In genomic region chr19:4497263-4497973, GRCm38 (mm10) we compare ENCODE assay signal across 8 mouse cellular contexts. TPM values are rescaled to one million over a fixed set of nuclear protein-coding genes. Genes with fewer than 3 reads are reported as not detected.
DNase-seq lines count a peak whose midpoint lies in the region; ATAC-seq and TF ChIP-seq lines count a peak whose summit lies in the region.

No protein-coding gene starts in this region.

- no peaks in the 10 kb centered on the region for H3K9me3 ChIP-seq in forebrain, postnatal 0 days (ENCODE audit: low read length)
- H3K9me3 ChIP-seq in hindbrain, embryonic 13.5 days: no peaks in the 10 kb centered on the region

- H3K27me3 ChIP-seq in forebrain, postnatal 0 days (ENCODE audit: insufficient read depth, low read length): no peaks in the 10 kb centered on the region
- no peaks in the 10 kb centered on the region for H3K27me3 ChIP-seq in hindbrain, embryonic 13.5 days

- no peak overlapping the region for H3K27ac ChIP-seq in forebrain, postnatal 0 days (ENCODE audit: low read depth, low read length)
- no peak overlapping the region for H3K27ac ChIP-seq in hindbrain, embryonic 13.5 days

- no peak overlapping the region for H3K4me2 ChIP-seq in forebrain, postnatal 0 days (ENCODE audit: low read depth)
- H3K4me2 ChIP-seq in hindbrain, embryonic 13.5 days: no peak overlapping the region

- DNase-seq in R1 (ENCODE audit: low read depth, low spot score): peak; percentile 87
- peak; percentile 87 for DNase-seq in cerebellum, adult 9-10 months
- peak; percentile 89 for DNase-seq in forebrain, postnatal 0 days
- DNase-seq in layer of hippocampus, postnatal 25 days (ENCODE audit: extremely low spot score in 1 of 2, low spot score in 1 of 2): peak; percentile 73 to 85
- peak; percentile 67 to 81 for DNase-seq in lung, postnatal 4 days
- DNase-seq in right cerebral cortex, postnatal 10 days (ENCODE audit: low spot score in 2 of 2): peak; percentile 67 to 80
- peak; percentile 53 to 79 for DNase-seq in urinary bladder, postnatal 4 days (ENCODE audit: low spot score in 2 of 2)

- TF ChIP-seq CTCF in forebrain, postnatal 0 days (IDR thresholded peaks at IDR 0.05; ENCODE audit: low read depth): peak; percentile 97

- H3K4me1 ChIP-seq in forebrain, postnatal 0 days (ENCODE audit: insufficient read depth): no peaks in the 10 kb centered on the region
- peaks cover 10% of the 10 kb centered on the region for H3K4me1 ChIP-seq in hindbrain, embryonic 13.5 days (replicated peaks)

- no peak overlapping the region for H3K9ac ChIP-seq in forebrain, postnatal 0 days
- H3K9ac ChIP-seq in hindbrain, embryonic 13.5 days: no peak overlapping the region

- H3K36me3 ChIP-seq in forebrain, postnatal 0 days (ENCODE audit: insufficient read depth): no peaks in the 10 kb centered on the region
- no peaks in the 10 kb centered on the region for H3K36me3 ChIP-seq in hindbrain, embryonic 13.5 days

- peak; percentile 86 for ATAC-seq in forebrain, postnatal 0 days
- ATAC-seq in hindbrain, embryonic 13.5 days (ENCODE audit: low FRiP score): peak; percentile 68

- H3K4me3 ChIP-seq in forebrain, postnatal 0 days (ENCODE audit: low read depth, low read length): no peak overlapping the region
- no peak overlapping the region for H3K4me3 ChIP-seq in hindbrain, embryonic 13.5 days

- 5% methylated on average over 4 of the region's 4 CpGs for WGBS in forebrain, postnatal 0 days
- 6% methylated on average over 4 of the region's 4 CpGs for WGBS in hindbrain, embryonic 13.5 days

RNA-seq across cellular contexts. Expression of gene 2010003K11Rik, which starts 1.0 kb away (rescaled TPM):
- total RNA-seq in forebrain, postnatal 0 days (2014; rRNA removed): not detected in 2 replicates
- 0.13 TPM in 1 of 2 replicates, not detected in the other for polyA plus RNA-seq in forebrain, postnatal 0 days (2015; fragmentation: Nextera tagmentation; extraction: Ambion mirVana)
- not detected in 2 replicates for polyA plus RNA-seq in hindbrain, embryonic 13.5 days (2015; fragmentation: Nextera tagmentation; extraction: Ambion mirVana)
- not detected for total RNA-seq in layer of hippocampus, postnatal 25 days (2021)

RNA-seq across cellular contexts. Expression of gene Pcx, which starts 12.9 kb away (rescaled TPM):
- 35.9 and 40.7 TPM in 2 replicates for total RNA-seq in forebrain, postnatal 0 days (2014; rRNA removed)
- polyA plus RNA-seq in forebrain, postnatal 0 days (2015; fragmentation: Nextera tagmentation; extraction: Ambion mirVana): 28.9 and 34.5 TPM in 2 replicates
- polyA plus RNA-seq in hindbrain, embryonic 13.5 days (2015; fragmentation: Nextera tagmentation; extraction: Ambion mirVana): 22.5 and 24.3 TPM in 2 replicates
- 10 to 100 TPM; 66.6 to 70.6 TPM for total RNA-seq in layer of hippocampus, postnatal 25 days (2021)

RNA-seq across cellular contexts. Expression of gene Syt12, which starts 20.2 kb away (rescaled TPM):
- 8.2 and 13.0 TPM in 2 replicates for total RNA-seq in forebrain, postnatal 0 days (2014; rRNA removed)
- 2.9 and 3.3 TPM in 2 replicates for polyA plus RNA-seq in forebrain, postnatal 0 days (2015; fragmentation: Nextera tagmentation; extraction: Ambion mirVana)
- polyA plus RNA-seq in hindbrain, embryonic 13.5 days (2015; fragmentation: Nextera tagmentation; extraction: Ambion mirVana): 2.9 and 3.6 TPM in 2 replicates
- total RNA-seq in layer of hippocampus, postnatal 25 days (2021): 10 to 100 TPM; 29.5 to 31.8 TPM

RNA-seq across cellular contexts. Expression of gene Rhod, which starts 58.2 kb away (rescaled TPM):
- 3.6 and 5.2 TPM in 2 replicates for total RNA-seq in forebrain, postnatal 0 days (2014; rRNA removed)
- polyA plus RNA-seq in forebrain, postnatal 0 days (2015; fragmentation: Nextera tagmentation; extraction: Ambion mirVana): 4.3 and 4.7 TPM in 2 replicates
- 7.0 and 7.8 TPM in 2 replicates for polyA plus RNA-seq in hindbrain, embryonic 13.5 days (2015; fragmentation: Nextera tagmentation; extraction: Ambion mirVana)
- total RNA-seq in layer of hippocampus, postnatal 25 days (2021): 1 to 10 TPM in 1 of 2 experiments, under 1 TPM in 1; 0.87 to 1.2 TPM
